Mouse (Mus musculus) neural tube, embryonic 15.5 days (tissue): ENCODE results near the gene Zfp276. TPM values are rescaled to one million over a fixed set of nuclear protein-coding genes. Genes with fewer than 3 reads are reported as not detected.

ENCODE experiments used
- ATAC-seq: fragments of 200-750 bp; cut with Nextera tagmentation; 2 replicates; pipeline ENCODE4 v1.8.0; 2017; ENCODE audit warnings: mild to moderate bottlenecking, moderate TSS enrichment, moderate library complexity; ENCODE audit not compliant: low FRiP score
- H3K27ac ChIP-seq: fragments of 300-500 bp; sonication (generic); replicated peaks from 2 replicates; pipeline ENCODE4 v1.5.1; 2015; ENCODE audit warnings: mild to moderate bottlenecking, inconsistent platforms
- H3K27me3 ChIP-seq: fragments of 300-500 bp; sonication (generic); replicated peaks from 2 replicates; pipeline ENCODE4 v1.6.1; 2015; ENCODE audit warnings: inconsistent platforms
- H3K36me3 ChIP-seq: fragments of 300-500 bp; sonication (generic); 2 replicates; pipeline ENCODE4 v1.6.1; 2015; ENCODE audit warnings: inconsistent platforms
- H3K4me1 ChIP-seq: fragments of 300-500 bp; sonication (generic); 2 replicates; pipeline ENCODE4 v1.6.1; 2015; ENCODE audit warnings: inconsistent platforms
- H3K4me2 ChIP-seq: fragments of 300-500 bp; sonication (generic); 2 replicates; pipeline ENCODE4 v1.6.1; 2015; ENCODE audit warnings: inconsistent platforms, mild to moderate bottlenecking, moderate library complexity
- H3K4me3 ChIP-seq: fragments of 300-500 bp; sonication (generic); replicated peaks from 2 replicates; pipeline ENCODE4 v1.5.1; 2015; ENCODE audit warnings: mild to moderate bottlenecking, inconsistent platforms
- H3K9ac ChIP-seq: fragments of 300-500 bp; sonication (generic); replicated peaks from 2 replicates; pipeline ENCODE4 v1.6.1; 2015; ENCODE audit warnings: mild to moderate bottlenecking, inconsistent platforms
- H3K9me3 ChIP-seq: fragments of 300-500 bp; sonication (generic); replicated peaks from 2 replicates; pipeline ENCODE4 v1.6.1; 2016; ENCODE audit warnings: inconsistent platforms
- WGBS: fragments of 180-500 bp; shearing (Covaris S2); methylation state at CpG from one replicate; pipeline ENCODE4 v1.1.7; 2015; ENCODE audit warnings: mixed read lengths; 5-methylcytosine and 5-hydroxymethylcytosine counted together
- polyA plus RNA-seq: library from polyadenylated mRNA; unstranded; fragments of >200 nt; fragmentation: Nextera tagmentation; extraction: Ambion mirVana; gene quantifications from 2 replicates; pipeline ENCODE4 v1.2.1, GENCODE M21; 2015

Zfp276 gene
- polyA plus RNA-seq, 1 experiment from 2014 or later = 21.6 TPM

GRCm38 (mm10) chr8:123232553-123232952 lies 21.4 kb upstream of the Zfp276 start:
- Histone ChIP-seq H3K36me3 (peaks cover 20% of the 10 kb centered on the region), H3K4me2 (no peak overlapping the region), H3K27ac (no peak overlapping the region), H3K9ac (no peak overlapping the region), H3K4me1 (peaks cover 30% of the 10 kb centered on the region), H3K27me3 (peaks cover 23% of the 10 kb centered on the region; the same call in 1 of the 2 replicates), H3K9me3 (no peaks in the 10 kb centered on the region), H3K4me3 (no peak overlapping the region)
- ATAC-seq = no peak
- 19% methylated on average over 7 of the region's 7 CpGs for WGBS

- Histone ChIP-seq H3K4me2 (no peak overlapping the region), H3K9me3 (no peaks in the 10 kb centered on the region), H3K27ac (no peak overlapping the region), H3K4me3 (no peak overlapping the region), H3K27me3 (peaks cover 23% of the 10 kb centered on the region; the same call in 1 of the 2 replicates), H3K36me3 (peaks cover 13% of the 10 kb centered on the region), H3K4me1 (peaks cover 30% of the 10 kb centered on the region), H3K9ac (no peak overlapping the region)
- ATAC-seq = no peak
- 48% methylated on average over 13 of the region's 13 CpGs for WGBS
Observed at GRCm38 (mm10) chr8:123233300-123233699, 20.7 kb upstream of the Zfp276 start.

GRCm38 (mm10) chr8:123233760-123234159 lies 20.2 kb upstream of the Zfp276 start:
- Histone ChIP-seq H3K4me1 (peaks cover 30% of the 10 kb centered on the region), H3K4me2 (no peak overlapping the region), H3K27ac (no peak overlapping the region), H3K27me3 (peaks cover 23% of the 10 kb centered on the region; the same call in 1 of the 2 replicates), H3K36me3 (peaks cover 12% of the 10 kb centered on the region), H3K9ac (no peak overlapping the region), H3K4me3 (no peak overlapping the region), H3K9me3 (no peaks in the 10 kb centered on the region)
- 83% methylated on average over 11 of the region's 11 CpGs for WGBS
- ATAC-seq = no peak

DNA sequence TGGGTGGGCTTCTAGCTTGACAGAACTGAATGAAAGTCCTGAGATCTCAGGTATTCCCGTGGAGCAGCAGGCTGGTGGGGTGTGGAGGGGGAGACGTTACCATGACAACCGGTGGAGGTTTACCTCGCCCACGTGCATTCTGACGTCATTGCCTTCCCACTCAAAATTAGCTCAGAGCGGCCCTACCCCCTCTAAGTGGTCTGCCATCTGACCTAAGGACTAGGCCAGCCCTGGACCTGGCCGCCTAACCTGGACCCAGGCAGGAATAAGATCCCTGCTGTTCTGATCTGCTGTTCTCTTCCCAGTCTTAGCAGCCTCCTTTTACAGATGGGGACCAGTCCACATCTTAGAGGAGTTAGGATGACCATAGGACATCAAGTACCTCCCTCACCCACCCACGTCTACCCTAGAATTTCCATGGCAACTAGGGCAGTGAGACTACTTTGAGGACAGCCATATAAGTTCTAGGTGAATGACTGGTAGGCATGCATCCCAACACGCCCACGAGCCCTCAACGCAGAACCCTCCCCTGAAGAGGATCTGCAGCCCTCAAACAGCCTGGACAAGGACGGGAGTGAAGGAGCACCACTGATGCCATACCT lies 19.0 kb upstream of the Zfp276 start:
- peaks cover 23% of the 10 kb centered on the region; the same call in 1 of the 2 replicates for H3K27me3 ChIP-seq
- peaks cover 3% of the 10 kb centered on the region; the same call in 1 of the 2 replicates for H3K36me3 ChIP-seq
- peak overlapping the region; percentile 48 for H3K4me3 ChIP-seq
- 0 out of 2 replicates have a peak, but pooled peaks have one; percentile 11 for ATAC-seq
- H3K4me1 ChIP-seq = peaks cover 30% of the 10 kb centered on the region
- H3K4me2 ChIP-seq = peak overlapping the region; percentile 83
- no peaks in the 10 kb centered on the region for H3K9me3 ChIP-seq
- H3K27ac ChIP-seq = no peak overlapping the region
- H3K9ac ChIP-seq = peak overlapping the region; percentile 58
- WGBS = 33% methylated on average over 13 of the region's 13 CpGs

DNA sequence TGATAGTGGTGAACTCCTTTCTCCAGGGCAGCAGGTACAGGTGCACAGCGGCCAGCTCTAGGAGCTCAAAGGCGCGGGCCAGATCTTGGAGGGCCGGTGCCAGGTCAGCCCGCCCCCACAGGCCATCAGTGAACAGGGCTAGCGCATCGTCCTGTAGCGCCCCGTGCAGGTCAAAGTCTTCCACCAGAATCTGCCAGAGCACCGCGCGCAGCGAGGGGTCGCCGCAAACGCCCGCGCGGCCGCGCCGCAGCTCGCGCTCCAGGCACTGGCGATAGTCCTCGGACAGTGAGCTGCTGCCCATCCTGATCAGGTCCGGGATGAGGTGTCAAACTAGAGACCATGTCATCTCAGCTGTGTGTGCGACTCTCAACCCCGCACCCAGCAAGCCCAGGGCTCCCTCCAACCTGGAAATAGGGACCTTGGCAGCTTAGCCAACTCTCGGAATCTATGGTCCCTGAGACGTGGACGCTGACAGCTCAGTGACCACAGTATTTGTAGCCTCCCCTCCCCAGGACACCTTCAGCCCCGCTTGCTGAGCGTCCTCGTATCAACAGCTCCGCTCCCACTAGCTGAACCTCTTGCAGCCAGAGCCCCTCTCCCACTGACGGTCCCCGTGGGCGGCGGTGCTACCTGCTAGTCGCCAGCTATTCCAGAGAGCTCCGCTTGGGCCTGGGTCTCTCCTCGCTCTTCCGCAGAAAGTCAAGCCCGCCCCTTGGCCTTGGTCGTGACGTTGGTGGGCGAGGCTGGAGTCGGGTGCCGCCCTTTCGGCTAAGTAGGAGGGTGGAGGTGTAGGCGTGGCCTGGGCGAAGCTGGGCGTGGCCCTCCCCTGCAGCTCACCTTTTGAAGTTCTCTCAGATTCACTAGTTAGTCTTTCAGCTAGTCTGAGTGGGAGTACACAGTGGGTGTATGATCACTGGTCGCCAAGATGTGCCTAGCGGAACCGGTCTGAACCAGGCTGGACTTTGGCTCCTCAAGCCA lies 18.2 kb upstream of the Zfp276 start, which contains the start of gene Spata2l:
Gene Spata2l, minus strand, starts transcription at position 714 of the 978 bp plus-strand sequence.
- no peaks in the 10 kb centered on the region for H3K36me3 ChIP-seq
- peak within 1 kb of the TSS; percentile 83 for H3K4me2 ChIP-seq
- ATAC-seq = peak; percentile 88
- WGBS = 2% methylated on average over 57 of the region's 57 CpGs
- peak within 1 kb of the TSS; percentile 48 for H3K4me3 ChIP-seq
- no peaks in the 10 kb centered on the region for H3K9me3 ChIP-seq
- peaks cover 23% of the 10 kb centered on the region; the same call in 1 of the 2 replicates for H3K27me3 ChIP-seq
- H3K4me1 ChIP-seq = peaks cover 30% of the 10 kb centered on the region
- peak within 1 kb of the TSS; percentile 58 for H3K9ac ChIP-seq
- 0 out of 2 replicates have a peak within 1 kb of the TSS, but pooled peaks have one; percentile 7 for H3K27ac ChIP-seq

DNA sequence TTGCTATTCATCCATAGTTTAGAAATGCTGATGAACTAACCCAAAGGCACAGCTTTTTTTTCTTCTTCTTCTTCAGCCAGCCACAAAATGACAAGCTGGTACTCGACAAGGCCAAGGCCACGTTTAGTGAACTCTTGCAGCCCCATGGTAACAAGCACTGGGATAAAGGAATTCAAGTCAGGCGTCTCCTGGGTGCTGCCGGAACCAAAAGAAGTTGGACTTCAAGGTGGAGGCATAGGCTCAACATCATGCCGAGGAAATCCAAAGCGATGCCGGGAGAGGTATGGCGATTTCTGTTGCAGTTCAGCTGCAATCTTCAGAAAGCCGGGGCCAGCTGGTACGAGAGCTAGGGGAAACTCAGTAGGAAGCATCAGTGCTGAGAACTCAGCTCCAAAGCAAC lies 14.6 kb upstream of the Zfp276 start:
- peaks cover 22% of the 10 kb centered on the region for H3K4me1 ChIP-seq
- no peak for ATAC-seq

DNA sequence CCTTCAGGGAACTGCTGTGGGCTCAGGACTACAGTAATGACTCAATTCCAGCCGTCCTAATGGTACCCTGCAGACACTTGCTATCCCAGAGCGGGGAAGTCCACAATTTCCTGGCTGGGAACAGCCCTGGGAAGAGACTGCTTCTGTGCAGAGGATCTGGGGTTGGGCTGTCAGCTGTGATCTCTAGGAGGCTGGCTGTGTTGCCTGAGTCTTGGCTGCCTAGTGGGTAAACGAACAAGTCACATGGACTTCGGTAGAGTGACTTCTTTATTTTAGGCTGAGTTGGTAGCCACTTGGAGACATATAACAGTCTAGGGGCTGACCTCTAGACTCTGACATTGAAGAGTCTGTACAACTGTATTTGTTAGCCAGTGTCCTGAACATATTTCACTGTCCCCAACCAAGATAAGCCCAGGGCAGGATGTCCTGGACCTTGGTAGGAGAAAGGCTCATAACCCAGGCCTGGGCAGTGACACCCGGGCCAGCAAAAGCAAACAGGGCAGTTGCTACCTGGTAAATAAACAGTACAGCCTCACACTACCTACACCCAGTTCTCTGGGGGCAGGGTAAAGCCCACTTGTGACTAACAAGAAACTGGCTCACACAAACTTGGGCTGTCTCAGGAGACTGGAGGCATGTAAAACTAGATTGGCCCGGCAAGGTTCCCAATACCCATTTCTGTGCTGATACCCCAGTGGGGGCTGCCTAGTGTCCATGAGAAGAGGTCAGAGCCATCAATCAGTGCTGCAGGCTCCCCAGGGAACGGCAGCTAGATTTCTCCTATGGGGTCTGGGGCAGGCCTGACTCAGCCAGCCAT lies 11.7 kb upstream of the Zfp276 start:
- no peaks in the 10 kb centered on the region for H3K9me3 ChIP-seq
- H3K9ac ChIP-seq = no peak overlapping the region
- WGBS = 85% methylated on average over 7 of the region's 7 CpGs
- no peak overlapping the region for H3K27ac ChIP-seq
- no peak overlapping the region for H3K4me3 ChIP-seq
- peaks cover 58% of the 10 kb centered on the region for H3K36me3 ChIP-seq
- H3K4me1 ChIP-seq = no peaks in the 10 kb centered on the region
- no peak for ATAC-seq
- no peaks in the 10 kb centered on the region for H3K27me3 ChIP-seq
- H3K4me2 ChIP-seq = no peak overlapping the region

More for the DNA sequence above, 14.6 kb upstream of the Zfp276 start:
- H3K4me2 ChIP-seq = no peak overlapping the region
- peaks cover 13% of the 10 kb centered on the region; the same call in 1 of the 2 replicates for H3K27me3 ChIP-seq
- H3K36me3 ChIP-seq = peaks cover 28% of the 10 kb centered on the region
- no peak overlapping the region for H3K4me3 ChIP-seq
- WGBS = 81% methylated on average over 10 of the region's 10 CpGs
- no peak overlapping the region for H3K9ac ChIP-seq
- no peak overlapping the region for H3K27ac ChIP-seq
- H3K9me3 ChIP-seq = no peaks in the 10 kb centered on the region

GRCm38 (mm10) chr8:123243053-123243452 lies 10.9 kb upstream of the Zfp276 start:
- WGBS = 69% methylated on average over 11 of the region's 11 CpGs
- H3K36me3 ChIP-seq = peaks cover 65% of the 10 kb centered on the region

DNA sequence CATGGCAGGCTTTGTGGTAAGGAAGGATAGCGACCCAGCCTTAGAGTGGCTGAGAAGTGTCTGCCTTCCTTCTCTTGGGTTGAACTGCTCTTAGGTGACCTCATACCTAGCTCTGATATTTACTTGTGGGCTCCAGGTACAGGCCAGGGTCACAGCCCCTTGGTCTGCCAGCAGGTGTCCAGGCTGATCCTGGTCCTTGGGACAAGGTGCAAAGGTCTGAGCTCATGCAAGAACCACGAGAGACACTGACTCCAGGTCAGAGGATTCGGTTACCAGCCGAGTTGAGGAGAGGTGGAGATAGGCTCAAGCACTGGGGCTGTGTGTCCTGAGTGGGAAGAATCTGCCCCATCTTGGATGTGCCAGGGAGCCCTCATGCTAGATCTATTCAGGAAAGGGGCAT lies 9.6 kb upstream of the Zfp276 start:
- Histone ChIP-seq H3K9ac (no peak overlapping the region), H3K9me3 (no peaks in the 10 kb centered on the region), H3K27me3 (no peaks in the 10 kb centered on the region), H3K4me2 (no peak overlapping the region), H3K4me1 (no peaks in the 10 kb centered on the region), H3K27ac (no peak overlapping the region), H3K4me3 (no peak overlapping the region), H3K36me3 (peaks cover 78% of the 10 kb centered on the region)
- 88% methylated on average over 4 of the region's 4 CpGs for WGBS
- ATAC-seq = no peak

More at GRCm38 (mm10) chr8:123243053-123243452, 10.9 kb upstream of the Zfp276 start:
- Histone ChIP-seq H3K4me3 (no peak overlapping the region), H3K4me1 (no peaks in the 10 kb centered on the region), H3K27ac (no peak overlapping the region), H3K9ac (no peak overlapping the region), H3K4me2 (no peak overlapping the region), H3K9me3 (no peaks in the 10 kb centered on the region), H3K27me3 (no peaks in the 10 kb centered on the region)
- 0 out of 2 replicates have a peak, but pooled peaks have one; percentile 8 for ATAC-seq

GRCm38 (mm10) chr8:123245543-123245942 lies 8.5 kb upstream of the Zfp276 start:
- H3K4me1 ChIP-seq = no peaks in the 10 kb centered on the region
- H3K27ac ChIP-seq = no peak overlapping the region
- H3K9ac ChIP-seq = no peak overlapping the region
- H3K27me3 ChIP-seq = no peaks in the 10 kb centered on the region
- peaks cover 90% of the 10 kb centered on the region for H3K36me3 ChIP-seq
- 92% methylated on average over 12 of the region's 12 CpGs for WGBS
- H3K4me3 ChIP-seq = no peak overlapping the region
- H3K9me3 ChIP-seq = no peaks in the 10 kb centered on the region
- no peak overlapping the region for H3K4me2 ChIP-seq
- ATAC-seq = no peak

GRCm38 (mm10) chr8:123247748-123248147 lies 6.2 kb upstream of the Zfp276 start:
- no peaks in the 10 kb centered on the region for H3K27me3 ChIP-seq
- ATAC-seq = no peak
- H3K4me3 ChIP-seq = no peak overlapping the region
- no peaks in the 10 kb centered on the region for H3K9me3 ChIP-seq
- WGBS = 94% methylated on average over 6 of the region's 6 CpGs
- H3K4me2 ChIP-seq = no peak overlapping the region
- H3K4me1 ChIP-seq = peaks cover 11% of the 10 kb centered on the region
- H3K36me3 ChIP-seq = peaks cover 91% of the 10 kb centered on the region
- H3K9ac ChIP-seq = no peak overlapping the region
- H3K27ac ChIP-seq = no peak overlapping the region
